Mouse (Mus musculus) lung, postnatal 0 days (tissue): ENCODE measurements around the gene Nup188.

Source experiments
- CTCF ChIP-seq: IDR thresholded peaks from 2 replicates; pipeline ENCODE4 v1.5.1; 2016; ENCODE audit warnings: antibody characterized with exemption, mild to moderate bottlenecking
- EP300 ChIP-seq: IDR thresholded peaks from 2 replicates; pipeline ENCODE4 v1.6.1; 2016; ENCODE audit warnings: antibody characterized with exemption, mild to moderate bottlenecking, control low read depth

- no peak for TF ChIP-seq CTCF
- no peak for TF ChIP-seq EP300
These were observed 23.2 kb downstream of the Nup188 start for GRCm38 (mm10) chr2:30309351-30309750.
